Mouse (Mus musculus) lung, postnatal 0 days (tissue): ENCODE measurements at regions not wholly inside any gene's neighbourhood (a gene's known extent, or its start where the extent isn't known, plus 50 kb on each side); places are given as distances from the start of the nearest gene placed in this dataset.

ENCODE experiments used
- CTCF ChIP-seq: IDR thresholded peaks from 2 replicates; pipeline ENCODE4 v1.5.1; 2016; ENCODE audit warnings: antibody characterized with exemption, mild to moderate bottlenecking
- EP300 ChIP-seq: IDR thresholded peaks from 2 replicates; pipeline ENCODE4 v1.6.1; 2016; ENCODE audit warnings: antibody characterized with exemption, mild to moderate bottlenecking, control low read depth

DNA sequence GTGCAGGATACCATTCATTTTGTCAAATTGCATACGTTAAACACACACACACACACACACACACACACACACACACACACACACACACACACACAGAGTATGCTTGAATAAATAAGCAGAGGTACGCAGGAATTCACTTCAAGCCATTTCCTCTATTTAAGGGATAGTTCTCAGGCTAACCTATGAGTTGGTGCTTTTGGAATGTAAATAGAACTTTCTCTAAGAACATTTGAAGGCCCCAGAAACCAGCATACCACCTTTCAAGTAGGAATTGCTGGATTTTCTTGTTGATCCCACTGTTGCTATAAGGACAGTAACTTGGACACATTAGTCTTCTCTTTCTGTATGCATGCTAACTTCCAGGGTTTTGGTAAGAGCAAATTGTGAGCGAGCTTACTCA, 66.7 kb upstream of the Kitl start:
- no peak for TF ChIP-seq CTCF
- TF ChIP-seq EP300, result peak; percentile 94
